Mouse (Mus musculus) common myeloid progenitor, adult 5-6 weeks (primary cell): Measurements from ENCODE around the gene Trpc4ap. TPM values are rescaled to one million over a fixed set of nuclear protein-coding genes. Genes with fewer than 3 reads are reported as not detected.
A peak's percentile ranks its signal among the peaks of the same experiment; 100 is the strongest.

ENCODE experiments used
- ATAC-seq: replicated peaks from 2 replicates; pipeline ENCODE4 v1.8.0; 2016; ENCODE audit warnings: low read depth, mild to moderate bottlenecking, moderate TSS enrichment, inconsistent platforms; ENCODE audit not compliant: poor library complexity, severe bottlenecking
- total RNA-seq: library from RNA; stranded (forward); fragments of 200-1000, 187-1606 nt; gene quantifications from 2 replicates; pipeline ENCODE4 v1.2.3, GENCODE M21; 2017

Gene Trpc4ap
- total RNA-seq, 1 experiment from 2014 or later, result 73.5 TPM

DNA sequence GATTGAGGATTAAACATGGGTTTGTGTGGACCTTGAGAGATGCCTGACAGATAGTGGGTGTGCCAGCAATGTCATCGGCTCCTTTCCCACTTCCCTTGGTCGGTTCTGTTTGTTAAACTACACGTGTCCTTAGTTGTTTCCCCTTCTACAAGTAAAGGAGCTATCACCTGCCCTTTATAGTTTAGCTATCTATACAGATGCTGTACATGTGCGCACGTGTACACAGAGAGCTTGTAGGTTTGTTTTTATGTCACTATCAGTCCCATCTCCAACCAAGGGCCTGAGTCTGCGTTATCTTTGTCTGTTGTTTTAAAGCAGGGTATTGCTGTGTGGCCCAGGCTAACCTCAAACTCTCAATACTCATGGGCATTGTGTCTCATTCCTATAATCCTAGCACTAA, 68.2 kb downstream of the Trpc4ap start:
- ATAC-seq, result no peak

DNA sequence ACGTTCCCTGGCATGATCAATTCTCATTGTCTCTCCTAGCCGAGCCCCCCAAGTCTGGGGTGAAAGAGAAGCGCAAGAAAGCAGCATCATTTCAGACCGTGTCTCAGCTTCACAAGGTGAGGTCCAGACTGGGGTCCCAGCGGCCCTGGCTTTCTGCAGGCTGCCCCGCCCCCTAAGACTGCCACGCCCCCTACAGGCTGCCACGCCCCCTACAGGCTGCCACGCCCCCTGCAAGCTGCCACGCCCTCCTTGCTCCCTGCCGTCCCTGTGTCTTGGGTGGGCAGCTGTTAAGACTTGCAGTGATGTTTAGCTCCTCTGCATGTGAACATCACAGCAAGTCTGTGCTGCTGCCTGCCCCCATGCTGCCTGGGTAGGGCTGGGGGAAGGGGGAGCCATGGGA, 69.6 kb downstream of the Trpc4ap start:
- ATAC-seq, result no peak

DNA sequence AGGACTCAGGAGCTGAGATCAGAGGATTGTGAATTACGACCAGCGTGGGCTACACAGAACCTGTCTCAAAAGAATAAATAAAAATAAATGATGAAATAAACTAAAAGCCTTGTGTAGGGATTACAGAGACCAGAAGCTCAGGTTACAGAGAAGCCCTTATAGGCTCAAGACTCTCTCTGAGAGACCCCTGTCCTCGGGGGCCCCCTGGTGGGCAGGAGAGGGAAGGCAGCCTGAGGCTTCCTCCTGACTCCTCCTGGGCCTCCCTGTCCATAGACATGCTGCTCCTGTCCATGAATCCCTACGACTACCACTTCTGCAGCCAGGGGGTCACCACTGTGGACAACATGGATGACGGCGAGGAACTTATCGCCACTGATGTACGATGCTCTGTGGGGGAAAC, 72.4 kb downstream of the Trpc4ap start:
- ATAC-seq, result peak; percentile 80

DNA sequence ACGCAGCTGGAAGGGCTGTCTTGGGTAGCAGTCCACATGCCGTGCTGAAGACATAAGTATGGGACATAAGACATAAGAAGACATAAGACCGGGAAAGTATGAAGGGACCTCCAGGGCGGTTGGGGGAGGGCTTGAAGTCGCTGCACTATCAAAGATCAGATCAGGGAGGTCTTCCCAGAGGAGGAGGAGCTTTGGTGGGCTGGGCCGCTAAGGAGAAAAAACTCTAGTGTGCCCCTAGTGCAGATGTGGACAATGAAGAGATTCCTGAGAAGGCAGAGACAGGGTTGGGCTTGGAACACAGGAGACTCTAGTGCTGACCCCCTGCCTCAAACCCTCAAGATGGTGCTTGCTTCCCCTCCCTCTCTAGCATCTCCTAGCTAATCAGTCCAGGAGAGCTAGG, 75.2 kb downstream of the Trpc4ap start:
- ATAC-seq, result no peak

DNA sequence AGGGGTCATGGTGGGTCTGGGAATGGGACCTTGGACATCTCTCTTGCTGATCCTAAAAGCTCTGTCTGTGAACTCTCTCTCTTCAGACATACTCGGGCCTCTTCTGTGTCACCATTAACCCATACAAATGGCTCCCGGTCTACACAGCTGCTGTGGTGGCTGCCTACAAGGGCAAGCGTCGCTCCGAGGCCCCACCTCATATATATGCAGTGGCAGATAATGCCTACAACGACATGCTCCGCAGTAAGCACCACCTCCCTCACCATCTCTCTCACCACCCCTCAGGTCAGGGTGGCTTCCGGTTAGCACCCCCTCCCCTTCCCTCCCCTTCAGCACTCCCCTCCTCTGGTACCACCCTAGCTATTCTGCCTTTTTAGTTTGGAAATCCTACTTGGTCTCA, 78.2 kb downstream of the Trpc4ap start:
- ATAC-seq, result no peak

DNA sequence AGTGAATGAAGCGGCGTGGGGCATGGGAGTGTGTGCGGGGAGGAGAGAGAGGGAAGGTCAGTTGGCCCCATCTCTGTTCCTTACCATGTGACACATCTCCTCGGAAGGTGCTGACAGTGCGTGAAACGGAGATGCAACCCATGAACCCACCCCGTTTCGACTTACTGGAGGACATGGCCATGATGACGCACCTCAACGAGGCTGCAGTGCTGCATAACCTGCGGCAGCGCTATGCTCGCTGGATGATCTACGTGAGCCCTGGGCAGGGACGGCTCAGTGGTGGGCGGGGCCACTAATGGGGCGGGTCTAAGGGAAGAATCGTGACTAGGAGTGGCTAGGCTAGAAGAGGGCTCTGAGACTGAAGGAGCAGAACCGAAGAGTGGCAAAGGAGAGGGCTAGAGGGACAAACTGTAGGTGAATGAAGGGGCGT, 78.8 kb downstream of the Trpc4ap start:
- ATAC-seq, result peak; percentile 99

DNA sequence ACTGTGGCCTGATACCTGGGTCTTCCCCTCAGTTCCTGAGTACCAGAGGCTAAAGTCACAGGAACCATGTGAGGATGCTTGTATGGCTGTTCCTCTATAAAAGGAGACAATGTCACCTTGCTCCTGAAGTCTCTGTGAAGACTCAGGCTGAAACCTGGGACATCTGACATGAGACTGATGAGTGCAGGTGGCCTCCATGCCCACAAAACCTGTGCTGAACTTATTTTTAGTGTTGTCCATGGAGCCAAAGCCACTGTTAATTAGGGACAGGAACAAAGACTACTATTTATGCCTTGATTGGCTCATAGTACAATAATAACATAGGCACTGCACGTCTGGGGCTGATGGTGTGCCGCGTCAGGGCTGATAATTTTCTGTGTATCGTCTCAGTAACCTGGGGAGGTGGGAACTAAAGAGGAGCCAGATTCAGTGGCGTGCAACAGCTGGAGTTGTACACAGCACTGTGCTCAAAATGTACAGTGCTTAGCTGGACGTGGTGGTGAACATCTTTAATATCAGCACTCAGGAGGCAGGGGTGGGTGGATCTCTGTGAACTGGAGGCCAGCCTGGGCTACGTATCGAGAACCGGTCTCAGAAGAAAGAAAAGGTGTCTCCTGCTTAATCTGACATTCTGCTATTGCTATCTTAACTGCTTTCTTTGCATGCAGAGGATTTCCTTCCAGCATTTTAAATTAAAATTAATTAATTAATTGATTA, 80.2 kb downstream of the Trpc4ap start:
- ATAC-seq, result no peak

DNA sequence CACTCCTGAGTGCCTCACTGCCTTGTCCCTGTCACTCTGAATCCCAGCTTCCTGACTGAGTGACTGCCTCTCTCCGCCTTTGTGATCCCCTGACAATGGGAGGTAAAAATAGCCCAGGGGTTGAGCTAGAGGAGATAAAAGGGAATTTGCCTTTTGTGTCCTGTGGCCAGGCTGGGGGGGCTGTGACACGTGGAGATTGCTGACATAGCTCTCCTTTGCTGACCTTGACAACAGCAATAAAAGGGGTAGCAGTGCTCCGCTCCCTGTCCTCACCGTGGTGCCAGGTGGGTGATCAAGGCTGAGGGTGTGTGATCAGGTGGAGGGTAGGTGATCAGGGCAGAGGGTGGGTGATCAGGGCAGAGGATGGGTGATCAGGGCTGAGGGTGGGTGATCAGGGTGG, 81.2 kb downstream of the Trpc4ap start, which contains the start of gene Myh7b:
Myh7b (plus strand) TSS at position 235 of the 400 bp plus-strand sequence.
- ATAC-seq, result no peak

DNA sequence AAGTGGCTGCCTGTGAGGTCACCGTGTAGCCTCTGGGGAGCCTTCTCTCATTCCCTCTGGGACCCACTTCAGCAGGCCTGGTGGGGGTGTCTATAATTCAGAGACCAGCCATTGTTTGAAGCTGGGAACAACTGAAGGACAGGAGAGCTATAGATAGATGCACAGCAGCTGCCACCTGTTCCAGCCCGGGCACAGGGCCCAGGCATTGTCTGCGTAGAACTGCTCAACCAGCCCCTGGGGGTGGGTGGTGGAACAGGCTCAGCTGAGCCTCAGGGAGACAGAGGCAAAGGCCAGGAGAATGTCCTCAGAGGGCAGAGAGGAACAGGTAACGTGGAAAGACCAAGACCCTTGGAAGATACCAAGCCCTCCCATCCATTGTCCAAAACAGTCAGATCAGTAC, 85.8 kb downstream of the Trpc4ap start:
- no peak for ATAC-seq

DNA sequence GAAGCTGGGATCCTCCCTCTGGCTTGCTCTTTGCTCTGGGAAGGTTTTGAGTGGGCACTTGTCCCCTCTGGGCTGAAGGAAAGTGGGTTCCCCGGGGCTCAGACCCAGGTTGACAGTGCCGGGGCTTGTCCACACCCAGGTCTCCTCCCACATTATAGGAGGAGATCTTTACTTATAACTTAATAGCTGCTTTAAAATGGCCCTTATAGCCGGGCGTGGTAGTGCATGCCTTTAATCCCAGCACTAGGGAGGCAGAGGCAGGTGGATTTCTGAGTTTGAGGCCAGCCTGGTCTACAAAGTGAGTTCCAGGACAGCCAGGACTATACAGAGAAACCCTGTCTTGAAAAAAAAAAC, 87.0 kb downstream of the Trpc4ap start:
- 0 out of 2 replicates have a peak, but pooled peaks have one; percentile 12 for ATAC-seq

DNA sequence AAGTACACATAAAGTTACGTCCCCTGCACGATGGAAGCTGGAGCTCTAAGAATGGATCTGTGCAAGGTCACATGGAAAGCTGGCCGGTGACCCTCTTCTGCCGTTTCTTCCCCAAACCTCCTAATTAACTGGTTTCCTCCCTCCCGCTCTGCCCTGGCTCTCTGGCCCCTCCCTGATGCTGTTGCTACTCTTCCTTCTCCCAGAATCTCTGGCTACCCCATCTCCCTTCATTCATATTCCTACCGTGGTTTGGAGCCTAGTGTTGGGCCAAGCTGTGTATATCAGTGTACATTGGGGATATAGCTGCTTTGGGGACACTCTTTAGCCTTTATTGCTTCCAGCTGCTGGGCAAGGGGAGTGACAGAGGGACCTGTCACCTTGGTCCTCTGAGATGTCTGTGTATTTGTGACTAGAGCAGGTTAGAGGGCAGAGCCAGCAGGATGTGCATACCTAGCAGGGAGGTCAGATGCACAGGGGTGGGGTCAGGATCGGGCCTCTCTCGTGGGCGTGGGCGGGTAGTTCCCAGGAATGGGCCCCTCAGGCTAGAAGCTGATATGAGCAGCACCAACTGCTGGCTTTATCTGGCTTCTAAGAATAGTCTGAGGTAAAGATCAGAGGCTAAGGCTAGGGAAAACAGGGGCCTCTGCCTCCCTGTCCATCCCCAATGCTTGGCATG, 87.5 kb downstream of the Trpc4ap start:
- ATAC-seq, result peak; percentile 43; the same call in 1 of the 2 replicates

DNA sequence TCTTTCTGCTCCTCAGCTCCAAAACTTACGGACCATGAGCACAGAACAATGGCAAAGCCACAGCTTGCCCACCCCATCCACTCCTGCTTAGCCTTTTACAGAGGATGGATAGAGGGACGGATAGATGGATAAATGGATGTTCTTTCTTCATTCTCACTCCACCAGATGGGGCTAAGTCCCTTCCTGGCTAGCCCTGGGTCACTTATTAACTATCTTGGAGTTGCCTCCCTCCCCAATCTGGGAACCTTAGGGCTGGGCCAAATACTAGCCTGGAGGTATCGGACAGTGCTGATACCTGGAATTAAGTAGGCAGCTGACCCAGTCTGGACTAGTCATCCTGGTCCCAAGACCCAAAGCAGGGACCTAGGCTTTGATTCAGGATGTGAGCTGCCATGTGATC, 88.5 kb downstream of the Trpc4ap start:
- ATAC-seq, result no peak

DNA sequence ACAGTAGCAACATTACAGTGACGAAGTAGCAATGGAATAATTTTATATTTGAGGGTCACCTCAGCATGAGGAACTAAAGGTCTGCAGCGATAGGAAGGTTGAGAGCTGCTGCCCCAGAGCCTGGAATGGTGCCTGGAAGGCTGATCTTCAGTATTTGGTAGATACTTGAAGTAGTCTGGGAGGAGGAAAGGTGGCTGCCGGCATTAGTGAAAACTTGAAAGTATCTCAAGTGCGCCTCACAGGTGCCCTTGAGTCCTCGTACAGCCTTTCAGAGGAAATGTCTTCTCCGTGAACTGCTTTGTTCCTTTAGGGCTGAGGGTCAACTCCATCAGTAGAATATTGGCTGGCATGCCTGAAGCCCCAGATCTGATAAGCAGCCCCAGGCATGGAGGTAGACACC, 96.7 kb downstream of the Trpc4ap start:
- no peak for ATAC-seq

DNA sequence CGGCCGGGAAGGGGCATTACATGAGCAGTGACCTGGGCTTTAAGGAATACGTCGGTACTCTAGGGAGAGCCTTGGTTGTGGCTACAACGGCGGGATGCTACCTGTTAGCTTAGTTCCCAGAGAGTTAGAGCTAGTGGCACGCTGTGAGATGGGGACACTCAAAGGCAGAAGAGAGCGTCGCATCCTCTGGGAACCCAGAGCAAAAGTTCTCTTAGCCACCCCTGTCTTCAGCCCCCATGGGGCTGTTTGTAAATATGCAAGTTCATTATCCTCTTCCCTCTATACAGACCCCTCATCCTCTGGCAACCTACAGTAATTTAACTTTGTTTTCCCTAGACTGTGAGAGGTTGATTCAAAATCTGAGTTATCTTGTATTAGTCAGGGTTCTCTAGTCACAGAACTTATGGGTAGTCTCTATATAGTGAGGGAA, 99.3 kb downstream of the Trpc4ap start:
- ATAC-seq, result no peak

DNA sequence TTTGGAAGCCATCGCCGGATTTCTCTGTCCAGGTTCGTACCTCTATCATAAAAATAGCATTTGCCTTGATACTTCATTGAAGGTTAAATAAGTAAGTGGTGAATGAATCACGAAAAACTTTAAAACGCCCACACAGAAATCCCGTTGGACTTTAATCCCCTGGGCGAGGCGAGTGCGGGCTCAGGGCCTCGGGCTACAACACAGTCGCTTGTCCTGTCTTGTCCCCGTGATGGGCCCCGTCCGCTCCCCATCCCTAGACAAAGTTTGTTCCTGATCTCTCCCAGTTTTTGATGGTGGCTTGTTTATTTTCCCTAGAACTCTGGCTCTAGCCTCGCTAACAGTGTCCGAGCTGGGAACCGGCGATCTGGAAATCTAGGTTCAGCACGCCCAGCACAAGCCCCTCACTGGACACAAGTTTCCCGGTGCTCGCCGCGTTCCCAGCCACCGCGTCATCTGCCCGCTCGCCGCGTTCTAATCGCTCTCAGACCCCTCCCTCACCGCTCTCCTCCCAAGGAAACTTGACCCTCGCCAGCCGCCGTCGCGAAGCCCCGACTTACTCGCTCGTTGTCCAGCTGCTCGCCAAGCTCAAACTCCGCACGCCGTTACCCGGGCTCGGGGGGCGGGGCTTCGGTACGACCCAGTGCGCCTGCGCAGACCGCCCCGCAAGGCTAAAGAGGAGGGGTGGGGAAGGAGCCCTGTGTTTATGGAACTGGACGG, 99.9 kb downstream of the Trpc4ap start, which contains the start of gene Gss:
Gss (minus strand) TSS at position 674 of the 717 bp plus-strand sequence.
- peak; percentile 93 for ATAC-seq

DNA sequence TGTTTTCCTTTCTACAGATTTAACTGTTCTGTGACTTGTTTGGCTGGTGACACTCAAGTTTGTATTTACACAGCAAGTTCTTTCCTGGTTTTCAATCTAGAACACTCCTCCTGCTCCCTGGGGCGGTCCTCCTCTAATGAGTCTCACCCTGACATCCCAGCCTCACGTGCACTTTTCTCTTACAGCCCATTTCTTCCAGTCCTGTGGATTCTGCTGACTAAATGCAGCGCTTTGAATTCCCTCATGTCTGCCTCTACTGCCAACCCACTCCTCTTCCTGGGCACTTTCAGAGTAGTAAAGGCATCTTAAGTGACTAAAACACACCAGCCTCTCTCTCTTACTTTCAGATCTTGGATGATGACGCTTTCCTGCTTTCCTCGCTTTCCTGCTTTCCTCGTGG, 100.5 kb downstream of the Trpc4ap start:
- no peak for ATAC-seq

DNA sequence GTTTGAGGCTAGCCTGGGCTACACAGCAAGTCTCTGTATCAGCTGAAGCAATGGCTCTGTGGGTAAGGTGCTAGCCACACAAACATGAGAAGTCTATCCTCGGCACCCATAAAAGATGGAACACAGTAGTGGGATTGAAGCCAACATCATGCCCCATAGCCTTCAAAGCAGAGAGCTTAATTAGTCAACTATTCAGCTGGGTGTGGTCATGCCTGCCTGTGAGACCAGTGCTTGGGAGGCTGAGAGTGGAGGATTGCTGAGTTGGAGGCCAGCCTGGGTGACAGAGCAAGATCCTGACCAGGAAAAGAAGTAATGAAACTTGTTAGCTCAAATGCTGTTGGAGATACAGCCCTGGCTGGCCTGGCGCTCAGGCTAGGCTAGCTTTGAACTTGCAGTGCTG, 101.3 kb downstream of the Trpc4ap start:
- ATAC-seq, result no peak

DNA sequence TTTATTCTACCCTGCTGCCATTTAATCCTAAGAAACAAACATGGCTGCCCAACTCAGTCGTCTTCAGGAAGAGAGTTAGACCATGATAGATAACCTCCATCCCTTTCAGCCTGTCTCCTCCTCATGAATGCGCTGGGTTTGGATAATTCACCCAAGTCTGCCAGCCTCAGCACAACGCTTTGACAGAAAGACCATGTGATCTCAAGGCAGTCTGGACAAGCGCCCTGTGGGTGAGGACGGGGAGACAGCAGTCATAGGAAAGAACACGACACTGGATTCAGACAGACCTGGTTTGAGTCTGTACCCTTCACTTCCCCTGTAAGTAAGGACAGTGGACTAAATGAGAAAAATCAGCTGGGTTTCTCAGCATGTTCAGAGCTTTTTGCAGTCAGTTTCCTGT, 102.7 kb downstream of the Trpc4ap start:
- ATAC-seq, result no peak

DNA sequence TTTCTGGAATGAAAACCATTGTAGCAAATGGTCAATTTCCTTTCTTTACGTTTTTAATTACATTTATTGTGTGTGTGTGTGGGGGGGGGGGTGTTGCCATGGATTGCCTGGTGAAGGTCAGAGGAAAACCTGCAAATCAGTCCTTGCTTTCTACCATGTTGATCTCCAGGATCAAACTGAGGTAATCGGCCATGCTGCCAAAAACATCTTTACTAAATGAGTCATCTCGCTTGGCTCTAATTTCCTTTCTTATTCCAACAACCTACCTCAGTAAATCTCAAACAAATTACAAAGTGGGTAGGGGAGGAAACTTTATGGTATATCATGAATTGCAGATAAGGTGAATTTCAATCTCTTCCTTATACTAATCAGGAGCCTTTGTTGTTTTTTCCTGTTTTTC, 104.0 kb downstream of the Trpc4ap start:
- no peak for ATAC-seq

DNA sequence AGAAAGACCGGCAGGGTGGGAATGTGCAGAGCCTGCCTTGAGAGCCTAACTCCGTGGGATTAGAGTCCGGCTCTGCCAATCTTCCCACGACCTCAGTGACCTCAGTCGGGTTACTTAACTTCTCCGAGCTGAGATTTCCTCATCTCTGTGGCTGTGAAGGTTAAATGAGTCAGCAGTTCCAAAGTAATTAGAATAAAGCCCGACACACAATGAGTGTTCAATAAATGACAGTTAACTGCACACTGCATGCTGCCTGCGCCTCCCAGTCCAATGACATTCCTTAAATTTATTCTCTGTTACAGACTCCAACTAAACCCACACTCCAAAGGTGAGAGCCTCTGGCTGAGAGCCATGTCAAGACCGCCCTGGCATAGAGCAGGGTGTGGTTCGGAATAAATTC, 106.7 kb downstream of the Trpc4ap start:
- ATAC-seq, result 0 out of 2 replicates have a peak, but pooled peaks have one; percentile 17

DNA sequence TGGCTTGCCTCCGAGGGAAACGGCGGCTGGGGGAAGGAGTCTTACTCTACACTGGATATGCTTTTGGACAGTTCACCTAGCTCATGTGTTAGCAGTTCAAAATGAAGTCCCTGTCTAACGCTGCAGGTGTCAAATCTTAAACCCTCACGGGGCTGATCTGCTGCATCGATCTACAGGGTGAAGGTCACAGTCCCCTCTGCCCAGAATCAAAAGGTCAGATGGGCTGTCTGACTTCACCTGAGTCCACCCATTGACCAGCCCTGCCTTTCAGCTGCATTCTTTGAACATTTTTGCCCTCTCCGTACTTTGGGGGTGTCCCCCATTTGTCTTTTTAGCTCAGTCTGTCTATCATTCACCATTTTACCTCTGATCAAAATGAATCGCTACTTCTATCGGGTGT, 107.1 kb downstream of the Trpc4ap start:
- no peak for ATAC-seq
